Mouse (Mus musculus) urinary bladder, postnatal 4 days (tissue): ENCODE data around the gene Tmem86a.
"Not testable (repeated sequence)": the region's sequence is repeated elsewhere in the genome, so short reads cannot be mapped to it uniquely, and the experiment has no call there.

Experiments used
- DNase-seq, 2 experiments: peaks; one replicate each; pipeline ENCODE4 v3.0.0; 2021 to 2022; ENCODE audit warnings: low spot score in 2 of 2

The Tmem86a gene

DNA sequence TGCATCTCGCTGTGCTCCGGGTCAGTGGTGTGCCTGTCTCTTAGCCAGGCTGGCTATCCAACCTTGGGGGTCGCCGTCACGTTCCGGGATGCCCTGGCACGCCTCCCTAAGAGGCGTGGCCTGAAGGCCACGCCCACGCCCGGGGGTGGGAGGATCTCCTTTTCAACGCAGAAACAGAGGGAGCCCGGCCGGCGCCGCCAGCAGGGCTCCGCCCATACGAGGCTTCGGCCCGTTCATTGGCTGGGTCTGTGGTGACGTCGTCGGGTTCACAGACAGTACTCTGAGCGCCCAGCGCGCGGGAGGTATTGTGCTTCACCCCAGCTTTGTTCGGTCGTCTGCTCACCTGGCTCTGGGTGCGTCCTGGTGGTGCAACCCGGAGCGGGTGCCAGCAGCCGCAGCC is at the start of gene Tmem86a:
Gene Tmem86a (plus strand): TSS at position 236 of the 400 bp plus-strand sequence.
- peak; percentile 94 to 95 for DNase-seq

DNA sequence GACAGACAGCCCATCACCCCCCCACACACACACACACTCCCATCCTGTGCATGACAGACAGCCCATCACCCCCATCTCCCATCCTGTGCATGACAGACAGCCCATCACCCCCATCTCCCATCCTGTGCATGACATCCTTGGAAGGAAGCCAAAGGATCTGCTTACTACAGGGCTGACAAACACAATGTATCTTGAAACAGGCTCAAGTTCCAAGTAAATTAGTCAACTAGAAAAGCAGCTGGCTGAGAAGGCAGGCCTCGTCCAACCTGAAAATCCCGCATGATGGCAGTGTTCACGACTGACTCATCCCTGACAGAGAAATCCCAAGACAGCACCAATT is 49.8 kb upstream of the Tmem86a start:
- DNase-seq: no peak

DNA sequence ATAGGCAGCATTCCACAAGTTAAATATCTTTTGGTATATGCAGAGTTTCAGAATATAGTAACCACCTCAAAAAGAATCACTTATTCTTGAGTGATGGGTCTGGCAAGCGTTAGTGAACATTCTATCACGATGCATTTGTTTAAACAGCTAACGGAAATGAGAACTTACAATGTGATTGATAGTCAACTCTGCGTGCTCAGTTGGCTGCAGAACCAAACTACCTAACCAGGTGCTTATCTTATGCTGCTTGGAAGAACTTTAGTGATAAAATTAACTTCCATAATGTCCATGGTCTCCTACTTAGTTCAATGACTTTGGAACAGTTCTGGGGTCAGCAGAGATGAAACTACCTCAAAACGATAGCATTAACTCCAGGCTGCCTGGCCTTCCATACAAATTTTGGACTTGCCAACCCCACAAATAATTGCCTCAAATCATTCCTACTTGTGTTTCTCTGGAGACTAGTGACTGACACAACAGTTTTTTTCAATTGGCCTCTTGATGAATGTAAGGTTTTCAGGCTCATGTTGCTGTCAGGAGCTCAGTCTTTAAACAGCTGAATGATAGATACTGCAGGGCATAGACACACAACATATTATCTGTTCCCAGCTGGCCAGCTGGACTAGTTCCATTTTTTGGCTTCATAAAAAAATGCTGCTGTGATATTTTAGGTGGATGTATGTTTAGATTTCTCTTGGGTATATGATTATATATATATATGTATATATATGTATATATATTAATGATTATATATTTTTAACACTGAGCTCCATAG is 49.1 kb upstream of the Tmem86a start:
- no peak for DNase-seq

DNA sequence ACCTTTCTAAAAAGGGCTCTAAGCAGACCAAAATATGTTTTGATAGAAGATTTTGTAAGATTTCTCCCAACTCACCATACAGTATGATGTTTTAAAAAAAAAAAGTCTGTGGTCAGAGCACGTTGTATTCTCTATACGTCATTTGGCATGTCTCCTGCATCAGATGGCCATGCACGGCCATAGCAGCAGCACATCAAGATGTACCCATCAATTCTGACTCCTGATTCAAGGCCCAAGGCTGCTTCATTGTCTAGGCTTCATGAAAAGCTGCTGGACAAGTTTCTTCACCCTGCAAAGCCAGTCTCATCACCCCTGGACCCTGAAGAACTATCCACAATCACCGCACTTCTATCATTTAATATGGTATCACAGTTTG is 48.5 kb upstream of the Tmem86a start:
- DNase-seq: no peak

DNA sequence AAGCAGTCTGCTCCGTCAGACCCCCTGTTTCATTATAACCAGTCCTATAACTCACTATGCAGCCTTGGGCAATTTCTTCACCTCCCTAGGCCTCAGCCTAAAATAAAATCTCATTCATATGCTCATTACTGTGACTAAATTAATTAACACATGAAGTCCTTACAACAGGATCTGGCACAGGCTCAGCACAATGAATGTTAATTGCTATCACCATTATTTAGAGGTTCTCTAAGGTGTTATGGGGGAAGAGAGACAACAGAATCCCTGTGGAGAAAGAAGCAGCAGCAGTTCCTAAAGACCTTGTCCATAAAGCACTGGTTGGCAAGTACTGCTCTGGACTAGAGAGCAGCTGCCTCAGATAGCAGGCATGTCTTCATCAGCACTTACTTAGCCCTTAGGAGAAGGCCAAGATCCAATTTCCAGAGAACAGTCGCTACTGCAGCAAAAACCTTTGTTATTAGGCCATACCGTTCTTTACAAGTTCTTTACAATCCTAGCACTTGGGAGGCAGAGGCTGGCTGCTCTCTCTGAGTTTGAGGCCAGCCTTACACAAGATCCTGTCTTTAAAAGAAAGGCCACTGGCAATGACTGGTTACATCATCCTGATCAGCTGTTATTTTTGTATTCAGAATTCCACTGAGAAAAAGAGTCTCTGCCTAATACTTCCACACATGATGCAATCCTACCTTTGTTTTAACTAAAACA is 46.8 kb upstream of the Tmem86a start:
- no peak for DNase-seq

DNA sequence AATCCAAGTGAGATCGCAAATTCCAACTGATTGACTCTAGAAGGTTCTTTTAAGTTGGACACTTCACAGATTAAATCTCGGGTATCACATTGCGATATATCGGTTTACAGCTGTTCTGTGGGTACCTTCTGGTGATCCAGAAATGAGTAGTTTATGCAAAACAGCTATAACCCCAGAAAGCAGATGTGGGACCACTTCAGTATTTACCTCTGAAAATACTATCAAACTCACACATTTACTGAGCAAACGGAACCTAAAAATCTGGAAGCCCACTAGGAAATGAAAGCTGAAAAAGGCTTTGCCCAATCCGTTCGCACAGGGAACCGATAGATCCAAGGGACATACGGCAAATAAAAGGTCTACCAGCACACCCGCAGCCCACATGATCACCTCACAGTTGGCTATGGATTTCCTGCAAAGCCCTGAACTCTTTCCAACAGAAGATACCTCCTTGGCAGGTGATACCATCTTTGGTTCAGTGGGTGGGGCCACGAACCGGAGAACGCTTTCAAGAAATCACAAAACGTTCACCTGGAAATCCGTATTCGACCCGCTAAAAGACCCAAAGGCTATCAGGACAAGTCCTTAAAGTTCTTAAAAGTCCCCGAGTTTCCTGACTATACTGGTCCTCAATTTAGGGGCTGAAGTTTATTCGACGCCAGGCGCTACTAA is 43.2 kb upstream of the Tmem86a start:
- no peak for DNase-seq

DNA sequence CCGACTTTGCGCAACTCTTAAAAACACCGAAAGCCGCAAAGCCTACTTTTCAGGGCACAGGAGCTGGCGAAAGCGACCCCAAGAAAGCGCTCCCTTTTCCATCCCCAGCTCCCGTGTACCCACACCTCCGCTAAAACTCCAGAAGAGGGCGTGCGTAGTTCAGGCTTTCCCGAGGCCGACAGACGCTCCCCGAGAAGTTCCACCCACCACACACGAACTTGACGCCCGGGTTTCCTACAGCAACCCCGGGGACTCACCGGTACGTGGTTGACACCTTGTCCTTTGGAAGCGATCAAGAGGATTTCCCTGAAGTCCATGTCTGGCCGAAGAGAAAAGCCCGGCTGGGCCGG is 42.6 kb upstream of the Tmem86a start:
- DNase-seq: no peak

DNA sequence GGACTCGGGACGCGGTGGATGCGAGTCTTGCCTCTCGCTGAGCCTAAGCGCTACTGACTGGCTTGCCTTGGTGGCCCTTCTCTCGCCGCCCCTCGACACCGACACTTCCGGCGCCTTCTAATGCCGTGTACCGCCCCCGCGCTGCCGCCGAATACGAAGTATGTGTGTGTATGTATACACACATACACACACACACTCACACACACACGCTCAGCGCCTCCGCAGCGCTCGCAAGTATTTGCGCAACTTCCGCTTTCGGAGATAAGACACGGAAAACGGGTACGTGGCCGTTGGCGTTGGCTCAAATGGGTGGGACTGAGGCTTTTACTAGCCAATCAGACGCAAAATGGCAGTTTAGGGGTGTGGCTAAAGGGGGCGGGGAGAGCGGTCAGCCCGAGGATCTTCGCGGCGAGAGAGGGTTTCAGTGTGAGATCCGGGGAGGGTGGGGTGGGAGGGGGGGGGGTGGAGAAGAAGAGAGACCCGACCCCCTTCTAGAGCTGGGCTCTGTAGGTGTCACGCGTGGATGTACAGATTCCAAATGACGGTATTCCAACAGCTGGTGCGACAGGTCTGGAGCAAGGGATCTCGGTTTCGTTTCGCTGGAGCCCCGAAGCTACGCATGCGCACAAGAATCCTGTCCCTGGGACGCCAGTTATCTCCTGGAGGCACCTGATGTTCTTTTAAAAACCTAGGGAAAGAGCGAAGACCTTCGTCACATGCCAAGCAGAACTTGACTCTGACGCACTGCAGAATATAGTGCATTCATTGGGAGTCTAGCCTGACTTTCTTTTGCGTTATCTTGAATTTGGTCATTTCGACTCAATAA is 42.0 kb upstream of the Tmem86a start, which contains the start of gene Spty2d1:
Gene Spty2d1 (minus strand): TSS at position 244 of the 826 bp plus-strand sequence.
- DNase-seq: peak; percentile 98

DNA sequence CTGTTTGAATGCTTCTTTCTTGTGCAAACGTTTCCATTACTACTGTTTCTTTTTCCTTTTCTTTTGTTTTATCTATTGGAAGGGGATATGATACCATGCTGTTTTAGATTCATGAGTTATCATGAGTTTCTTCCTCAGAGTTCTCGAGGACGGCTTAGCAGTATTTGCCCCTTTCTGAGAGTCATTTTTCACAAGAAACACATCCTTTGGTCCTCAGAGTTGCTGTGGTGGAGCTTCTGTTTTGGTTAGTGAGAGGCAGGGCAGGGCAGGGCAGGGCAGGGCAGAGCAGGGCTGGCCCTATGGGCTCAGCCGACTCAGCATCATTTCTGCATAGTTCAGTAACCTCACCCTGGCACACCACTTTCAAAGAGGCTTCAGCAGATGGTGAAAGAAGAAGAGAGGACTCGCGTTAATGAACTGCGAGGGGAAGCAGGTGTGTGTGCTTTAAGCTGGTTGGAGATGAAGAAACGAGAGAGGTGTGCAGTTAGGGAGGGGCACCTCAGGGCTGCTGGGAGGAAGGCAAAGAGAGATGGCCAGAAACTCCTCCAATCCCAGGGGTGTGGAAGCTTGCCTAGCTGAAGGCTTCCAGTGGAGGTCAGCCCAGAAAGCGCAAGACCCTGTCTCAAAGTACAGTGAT is 37.2 kb upstream of the Tmem86a start:
- DNase-seq: no peak

DNA sequence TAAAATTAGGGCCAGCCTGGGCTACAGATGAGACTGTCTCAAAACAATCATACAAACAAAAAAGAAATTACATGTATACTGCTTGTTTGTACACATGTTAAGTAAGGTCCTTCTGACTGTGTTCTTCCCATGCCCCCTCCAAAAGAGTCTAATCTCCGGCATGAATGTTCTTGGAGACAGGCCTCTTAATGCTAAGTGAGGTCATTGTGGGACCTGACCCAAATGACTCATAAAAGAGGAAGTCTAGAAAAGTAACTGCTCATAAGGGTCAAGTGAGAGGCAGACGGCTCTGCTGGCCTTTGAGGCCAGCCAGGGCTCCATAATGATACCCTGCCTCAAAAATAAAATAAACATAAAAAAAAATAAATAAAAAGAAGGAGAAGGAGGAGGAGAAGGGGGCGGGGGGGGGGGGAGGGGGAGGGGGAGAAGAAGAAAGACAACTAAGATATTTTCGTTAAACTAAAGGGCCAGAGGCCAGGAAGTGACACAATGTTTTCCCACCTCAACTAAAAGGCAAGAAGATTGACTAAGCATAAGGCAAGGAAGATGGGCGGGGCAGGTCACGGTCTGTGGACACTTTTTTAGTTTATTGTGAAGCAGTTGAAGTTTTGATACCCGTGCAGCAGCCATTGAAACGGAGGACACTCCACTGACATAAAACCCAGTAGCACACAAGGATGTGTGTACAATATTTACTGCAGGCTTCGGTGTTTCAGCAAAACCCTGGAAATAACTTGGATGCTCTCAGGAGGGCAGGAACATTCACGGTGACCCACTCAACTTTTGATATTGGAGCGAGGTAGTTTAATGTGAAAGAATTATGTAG is 35.6 kb upstream of the Tmem86a start:
- no peak for DNase-seq

DNA sequence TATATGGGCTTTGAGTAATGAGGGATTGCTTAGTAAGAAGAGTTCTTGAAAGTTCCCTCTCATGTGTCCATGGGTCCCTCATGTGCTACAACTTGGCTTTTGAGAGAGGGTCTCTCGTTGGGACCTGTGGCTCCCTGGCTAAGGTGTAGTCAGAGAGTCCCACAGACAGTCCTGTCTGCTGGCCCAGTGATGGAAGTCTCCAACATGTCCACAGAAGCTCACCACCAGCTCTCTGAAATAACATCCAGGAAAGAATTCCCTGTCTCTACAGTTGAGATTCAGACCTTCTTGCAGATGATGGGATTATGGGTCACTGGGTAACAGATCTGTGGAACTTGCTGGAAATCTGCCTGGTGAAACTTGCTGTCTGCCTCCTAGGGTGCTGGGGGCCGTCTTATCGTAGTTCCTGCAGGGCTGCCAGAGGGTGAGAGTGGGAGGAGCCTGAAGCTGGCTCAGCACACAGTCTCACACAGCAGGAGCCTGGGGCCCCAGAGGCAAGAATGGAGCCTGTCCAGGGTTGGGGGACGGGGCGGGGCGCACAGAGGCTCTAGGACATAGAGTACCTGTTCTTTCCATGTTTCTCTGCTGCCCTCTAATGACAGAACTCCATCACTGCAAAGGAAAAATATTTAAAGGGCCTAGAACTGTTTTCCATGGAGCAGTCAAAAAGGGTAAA is 34.9 kb upstream of the Tmem86a start:
- DNase-seq: peak; percentile 82 to 85

DNA sequence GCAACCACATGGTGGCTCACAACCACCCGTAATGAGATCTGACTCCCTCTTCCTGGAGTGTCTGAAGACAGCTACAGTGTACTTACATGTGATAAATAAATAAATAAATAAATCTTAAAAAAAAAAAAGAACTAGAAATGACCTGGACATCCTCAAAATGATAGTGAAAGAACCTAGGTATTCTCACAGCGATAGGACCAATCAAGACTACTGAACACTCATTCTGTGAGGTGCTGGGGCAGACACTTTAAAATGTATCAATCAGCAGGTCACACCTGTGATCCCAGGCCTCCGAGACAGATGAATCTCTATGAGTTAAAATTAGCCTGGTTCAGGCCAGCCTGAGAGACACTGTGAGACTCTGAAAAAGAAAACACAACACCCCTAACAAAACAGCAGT is 33.8 kb upstream of the Tmem86a start:
- no peak for DNase-seq

DNA sequence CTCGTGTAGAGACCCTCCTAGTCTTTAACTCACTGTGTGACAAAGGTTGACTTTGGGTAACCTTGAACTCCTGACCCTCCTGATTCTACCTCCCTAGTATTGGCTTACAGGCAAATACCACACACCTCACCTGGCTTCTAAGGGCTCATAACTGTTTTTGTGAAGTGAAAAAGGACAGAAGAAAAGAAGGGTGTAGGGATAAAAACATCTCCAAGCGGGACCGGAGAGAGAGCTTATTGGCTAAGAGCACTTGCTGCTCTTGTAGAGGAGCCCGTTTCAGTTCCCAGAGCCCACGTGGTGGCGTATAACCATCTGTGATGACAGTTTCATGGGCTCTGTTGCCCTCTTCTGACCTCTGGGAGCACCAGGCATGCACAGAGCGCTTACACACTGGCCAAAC is 33.3 kb upstream of the Tmem86a start:
- no peak for DNase-seq

DNA sequence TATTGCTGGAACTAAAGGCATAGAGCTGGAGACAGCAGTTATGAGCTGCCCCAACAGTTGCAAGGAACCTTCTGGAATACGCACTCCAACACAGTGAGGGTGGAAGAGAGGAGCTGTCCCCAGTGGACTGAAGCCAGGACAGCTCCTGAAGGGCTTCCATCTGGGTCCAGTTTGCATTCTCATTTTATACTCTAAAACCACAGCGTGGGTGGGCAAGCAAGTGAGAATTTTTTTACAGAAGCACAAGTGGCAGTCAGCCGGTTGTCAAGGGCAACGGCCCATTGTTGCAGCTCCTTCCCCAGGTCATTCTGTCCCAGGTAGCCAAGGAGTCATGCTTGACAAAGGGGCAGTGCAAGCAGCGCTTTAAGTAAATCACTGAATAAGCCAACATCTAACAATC is 30.8 kb upstream of the Tmem86a start:
- no peak for DNase-seq

DNA sequence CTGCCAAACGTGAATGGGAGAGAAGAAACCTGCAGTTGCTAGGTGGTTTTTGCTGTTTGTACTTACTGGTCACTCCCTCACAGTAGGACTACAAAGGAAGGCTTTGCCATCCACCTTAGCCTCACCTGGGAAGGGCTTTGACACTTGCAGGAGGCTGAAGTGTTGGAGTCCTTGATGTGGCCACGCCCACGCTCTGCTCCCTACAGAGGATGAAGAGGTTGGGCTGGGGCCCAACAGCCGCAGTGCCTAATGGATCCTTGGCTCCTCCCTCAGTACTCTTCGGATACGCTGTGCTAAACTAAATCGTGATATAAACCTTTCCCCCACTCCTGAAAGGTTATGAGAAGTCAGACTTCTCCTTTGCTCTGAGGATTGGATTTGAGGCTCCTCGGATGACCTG is 29.4 kb upstream of the Tmem86a start:
- no peak for DNase-seq

DNA sequence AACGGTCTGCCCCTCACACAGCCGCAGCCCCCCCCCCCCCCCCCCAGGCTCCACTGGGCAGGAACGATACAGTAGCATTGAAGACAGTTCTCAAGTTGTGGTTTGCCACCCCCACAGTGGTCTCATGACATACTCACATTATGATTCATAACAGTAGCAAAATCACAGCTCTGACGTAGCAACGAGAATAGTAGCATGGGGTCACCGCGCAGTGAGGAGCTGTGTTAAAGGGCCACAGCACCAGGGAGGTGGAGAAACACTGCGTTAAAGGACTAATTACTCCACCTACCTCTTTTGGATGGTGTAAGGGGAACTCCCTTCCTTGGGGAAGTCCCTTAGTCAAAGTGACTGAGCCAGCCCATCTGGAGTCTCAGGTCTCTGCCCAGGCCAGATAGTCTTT is 27.9 kb upstream of the Tmem86a start:
- no peak for DNase-seq

DNA sequence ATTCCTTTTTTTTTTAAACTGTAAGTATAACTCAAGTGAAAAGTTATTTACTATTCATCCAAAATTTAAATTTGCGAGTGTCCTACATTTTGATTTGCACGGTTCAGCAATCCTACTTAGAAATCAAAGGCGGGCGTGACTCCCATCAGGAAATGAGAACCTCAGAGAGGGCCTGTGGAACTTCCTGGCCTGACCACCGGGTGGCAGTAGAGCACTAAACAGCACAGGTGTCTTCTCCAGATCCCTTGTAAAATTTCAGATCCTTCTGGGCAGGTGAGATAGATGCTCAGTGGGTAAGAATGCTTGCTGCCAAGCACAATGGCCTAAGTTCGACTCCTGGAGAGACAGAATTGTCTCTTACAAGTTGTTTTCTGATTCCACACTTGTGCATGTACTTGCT is 26.9 kb upstream of the Tmem86a start:
- peak; percentile 65 to 87 for DNase-seq

DNA sequence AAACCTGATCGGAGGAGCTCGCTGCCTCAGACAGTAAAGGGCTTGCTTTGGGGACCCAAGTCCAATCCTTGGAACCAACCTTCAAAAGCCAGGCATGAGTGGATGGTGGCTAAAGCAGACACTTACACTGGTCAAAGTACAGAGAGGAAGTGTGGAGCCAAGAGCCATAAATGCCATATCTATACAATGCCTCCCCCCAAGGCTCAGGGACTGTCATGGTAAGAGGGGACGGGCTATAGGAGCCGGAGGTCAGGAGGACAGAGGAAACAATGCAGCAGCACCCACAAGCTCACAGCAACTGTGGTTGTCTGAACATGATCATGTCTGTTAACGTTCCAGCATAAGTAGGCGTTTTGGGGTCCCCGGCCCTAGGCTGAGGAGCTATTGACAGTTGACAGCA is 25.9 kb upstream of the Tmem86a start:
- DNase-seq: no peak

DNA sequence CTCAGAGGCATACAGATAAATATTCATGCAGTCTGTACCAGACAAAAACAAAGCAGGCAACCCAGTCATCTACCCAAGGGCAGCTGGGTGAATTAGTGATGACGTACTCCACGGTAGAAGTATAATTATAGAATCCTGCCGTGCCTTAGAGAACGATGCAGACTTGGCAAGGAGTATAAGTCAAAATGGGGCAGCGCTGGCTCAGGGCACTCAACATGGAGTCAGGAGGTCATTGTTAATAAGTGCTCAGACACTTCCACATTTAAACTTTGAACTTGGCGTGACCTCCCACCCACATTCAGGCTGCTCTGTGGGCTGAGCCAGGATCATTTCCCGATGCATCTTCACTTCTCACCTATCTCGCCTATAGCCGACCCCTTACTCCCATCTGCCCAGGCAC is 25.0 kb upstream of the Tmem86a start:
- no peak for DNase-seq

DNA sequence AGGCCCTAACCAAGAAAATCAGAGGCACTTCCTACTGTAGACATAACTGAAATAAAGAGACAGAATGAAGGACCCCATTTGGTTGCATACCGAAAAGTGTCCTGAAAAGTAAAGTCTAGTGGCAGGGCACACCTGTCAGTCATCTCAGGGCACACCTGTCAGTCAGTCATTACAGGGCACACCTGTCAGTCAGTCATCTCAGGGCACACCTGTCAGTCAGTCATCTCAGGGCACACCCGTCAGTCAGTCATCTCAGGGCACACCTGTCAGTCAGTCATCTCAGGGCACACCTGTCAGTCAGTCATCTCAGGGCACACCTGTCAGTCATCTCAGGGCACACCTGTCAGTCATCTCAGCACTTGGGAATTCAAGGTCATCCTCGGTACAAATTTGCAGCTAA is 23.5 kb upstream of the Tmem86a start:
- DNase-seq: not testable (repeated sequence)
